Mouse (Mus musculus) hindbrain, embryonic 11.5 days (tissue): ENCODE measurements around the gene Bmp6. TPM values are rescaled to one million over a fixed set of nuclear protein-coding genes. Genes with fewer than 3 reads are reported as not detected.

Source experiments
- ATAC-seq: fragments of 200-750 bp; cut with Nextera tagmentation; 2 replicates; pipeline ENCODE4 v1.8.0; 2017; ENCODE audit warnings: mild to moderate bottlenecking, moderate TSS enrichment, moderate library complexity; ENCODE audit not compliant: low FRiP score
- DNase-seq: peaks from one replicate; pipeline ENCODE4 v3.0.0-alpha.2; 2015; ENCODE audit warnings: low spot score
- H3K27ac ChIP-seq: fragments of 300-500 bp; sonication (generic); 2 replicates; pipeline ENCODE4 v1.5.1; 2014; ENCODE audit warnings: mild to moderate bottlenecking, low read depth, low read length
- H3K27me3 ChIP-seq: fragments of 300-500 bp; sonication (generic); 2 replicates; pipeline ENCODE4 v1.6.1; 2014; ENCODE audit warnings: mild to moderate bottlenecking, low read length, moderate library complexity, mixed read lengths; ENCODE audit not compliant: control insufficient read depth, insufficient read depth
- H3K36me3 ChIP-seq: fragments of 300-500 bp; sonication (generic); 2 replicates; pipeline ENCODE4 v1.6.1; 2014; ENCODE audit warnings: mild to moderate bottlenecking, low read length, moderate library complexity, mixed read lengths; ENCODE audit not compliant: control insufficient read depth, insufficient read depth
- H3K4me1 ChIP-seq: fragments of 300-500 bp; sonication (generic); replicated peaks from 2 replicates; pipeline ENCODE4 v1.6.1; 2014; ENCODE audit warnings: low read length, mixed read lengths; ENCODE audit not compliant: control insufficient read depth, insufficient read depth
- H3K4me2 ChIP-seq: fragments of 300-500 bp; sonication (generic); replicated peaks from 2 replicates; pipeline ENCODE4 v1.6.1; 2014; ENCODE audit warnings: mild to moderate bottlenecking, low read depth, low read length
- H3K4me3 ChIP-seq: fragments of 300-500 bp; sonication (generic); 2 replicates; pipeline ENCODE4 v1.5.1; 2014; ENCODE audit warnings: low read depth, low read length
- H3K9ac ChIP-seq: fragments of 300-500 bp; sonication (generic); 2 replicates; pipeline ENCODE4 v1.6.1; 2014; ENCODE audit warnings: low read depth, low read length
- H3K9me3 ChIP-seq: fragments of 300-500 bp; sonication (generic); 2 replicates; pipeline ENCODE4 v1.6.1; 2016; ENCODE audit warnings: low read length; ENCODE audit not compliant: control insufficient read depth
- WGBS: fragments of 180-500 bp; shearing (Covaris S2); extraction: QIAGEN DNeasy Blood & Tissue Kit; methylation state at CpG from one replicate; pipeline ENCODE4 v1.1.7; 2014; 5-methylcytosine and 5-hydroxymethylcytosine counted together
- polyA plus RNA-seq: library from polyadenylated mRNA; unstranded; fragments of >200 nt; fragmentation: Nextera tagmentation; extraction: Ambion mirVana; gene quantifications from 2 replicates; pipeline ENCODE4 v1.2.1, GENCODE M21; 2014

Bmp6 gene
- polyA plus RNA-seq, 1 experiment from 2014 or later, result 3.2 TPM

GRCm38 (mm10) chr13:38546754-38547153, 201.8 kb downstream of the Bmp6 start:
- H3K4me2 ChIP-seq, result no peak overlapping the region
- no peaks in the 10 kb centered on the region for H3K4me1 ChIP-seq
- no peak overlapping the region for H3K27ac ChIP-seq
- WGBS, result 90% methylated on average over 4 of the region's 4 CpGs
- H3K27me3 ChIP-seq, result no peaks in the 10 kb centered on the region
- H3K9ac ChIP-seq, result no peak overlapping the region
- no peak for DNase-seq
- no peaks in the 10 kb centered on the region for H3K9me3 ChIP-seq
- no peak for ATAC-seq
- H3K4me3 ChIP-seq, result no peak overlapping the region
- H3K36me3 ChIP-seq, result no peaks in the 10 kb centered on the region

GRCm38 (mm10) chr13:38547717-38548116, 202.8 kb downstream of the Bmp6 start:
- Histone ChIP-seq H3K9me3 (no peaks in the 10 kb centered on the region), H3K36me3 (no peaks in the 10 kb centered on the region), H3K4me1 (no peaks in the 10 kb centered on the region), H3K4me2 (no peak overlapping the region), H3K27ac (no peak overlapping the region), H3K9ac (no peak overlapping the region), H3K27me3 (no peaks in the 10 kb centered on the region), H3K4me3 (no peak overlapping the region)
- ATAC-seq, result no peak
- no peak for DNase-seq
- 91% methylated on average over 5 of the region's 5 CpGs for WGBS

- WGBS, result 75% methylated on average over 5 of the region's 5 CpGs
- no peak overlapping the region for H3K4me2 ChIP-seq
- no peak overlapping the region for H3K4me3 ChIP-seq
- no peaks in the 10 kb centered on the region for H3K4me1 ChIP-seq
- no peak overlapping the region for H3K9ac ChIP-seq
- no peak for ATAC-seq
- no peak overlapping the region for H3K27ac ChIP-seq
- no peak for DNase-seq
- H3K9me3 ChIP-seq, result no peaks in the 10 kb centered on the region
- no peaks in the 10 kb centered on the region for H3K36me3 ChIP-seq
- no peaks in the 10 kb centered on the region for H3K27me3 ChIP-seq
Measured at GRCm38 (mm10) chr13:38548681-38549080, 203.8 kb downstream of the Bmp6 start.

Other genes starting within 250 kb of the Bmp6 start
- 1.1 and 1.7 TPM in 2 replicates for gene Dsp, start 193.8 kb upstream of the Bmp6 start, polyA plus RNA-seq
- gene Snrnp48, start 140.2 kb upstream of the Bmp6 start, polyA plus RNA-seq, result 40.0 and 44.1 TPM in 2 replicates
- 118 and 138 TPM in 2 replicates for gene Txndc5, start 183.7 kb downstream of the Bmp6 start, polyA plus RNA-seq